Mouse (Mus musculus) stomach, postnatal 0 days (tissue): ENCODE results near the gene Glb1. TPM values are rescaled to one million over a fixed set of nuclear protein-coding genes. Genes with fewer than 3 reads are reported as not detected.
"Not testable (repeated sequence)": the region's sequence is repeated elsewhere in the genome, so short reads cannot be mapped to it uniquely, and the experiment has no call there.

Experiments
- ATAC-seq: fragments of 200-750 bp; cut with Nextera tagmentation; 2 replicates; pipeline ENCODE4 v1.8.0; 2017; ENCODE audit not compliant: low FRiP score, low TSS enrichment
- DNase-seq: peaks from one replicate; pipeline ENCODE4 v3.0.0-alpha.2; 2016; ENCODE audit warnings: low spot score
- H3K27ac ChIP-seq: fragments of 300-500 bp; sonication (generic); replicated peaks from 2 replicates; pipeline ENCODE4 v1.5.1; 2014; ENCODE audit warnings: mild to moderate bottlenecking, control low read depth
- H3K27me3 ChIP-seq: fragments of 300-500 bp; sonication (generic); 2 replicates; pipeline ENCODE4 v1.6.1; 2014; ENCODE audit warnings: low read length; ENCODE audit not compliant: control insufficient read depth, insufficient read depth
- H3K36me3 ChIP-seq: fragments of 300-500 bp; sonication (generic); 2 replicates; pipeline ENCODE4 v1.6.1; 2014; ENCODE audit warnings: low read length, mixed read lengths; ENCODE audit not compliant: control insufficient read depth, insufficient read depth
- H3K4me1 ChIP-seq: fragments of 300-500 bp; sonication (generic); replicated peaks from 2 replicates; pipeline ENCODE4 v1.6.1; 2014; ENCODE audit warnings: antibody characterized with exemption; ENCODE audit not compliant: control insufficient read depth, insufficient read depth
- H3K4me2 ChIP-seq: fragments of 300-500 bp; sonication (generic); replicated peaks from 2 replicates; pipeline ENCODE4 v1.6.1; 2014; ENCODE audit warnings: low read depth, mild to moderate bottlenecking, control low read depth, moderate library complexity
- H3K4me3 ChIP-seq: fragments of 300-500 bp; sonication (generic); 2 replicates; pipeline ENCODE4 v1.5.1; 2014; ENCODE audit warnings: low read depth, low read length, control low read depth
- H3K9ac ChIP-seq: fragments of 300-500 bp; sonication (generic); 2 replicates; pipeline ENCODE4 v1.6.1; 2014; ENCODE audit warnings: mild to moderate bottlenecking, low read length, control low read depth, mixed read lengths
- H3K9me3 ChIP-seq: fragments of 300-500 bp; sonication (generic); 2 replicates; pipeline ENCODE4 v1.6.1; 2016; ENCODE audit warnings: low read length; ENCODE audit not compliant: control insufficient read depth
- CTCF ChIP-seq: IDR thresholded peaks from 2 replicates; pipeline ENCODE4 v1.5.1; 2016; ENCODE audit warnings: antibody characterized with exemption, low read depth, mild to moderate bottlenecking, moderate library complexity
- EP300 ChIP-seq: optimal IDR thresholded peaks from 2 replicates; pipeline ENCODE3; 2016; ENCODE audit warnings: antibody characterized with exemption
- WGBS: fragments of 180-500 bp; shearing (Covaris S2); extraction: QIAGEN DNeasy Blood & Tissue Kit; methylation state at CpG from one replicate; pipeline ENCODE4 v1.1.7; 2014; 5-methylcytosine and 5-hydroxymethylcytosine counted together
- polyA plus RNA-seq: library from polyadenylated mRNA; unstranded; fragments of >200 nt; fragmentation: Nextera tagmentation; extraction: Ambion mirVana; gene quantifications from 2 replicates; pipeline ENCODE4 v1.2.1, GENCODE M21; 2015

Gene Glb1
- polyA plus RNA-seq, 1 experiment from 2014 or later, result 28.2 TPM

GRCm38 (mm10) chr9:114507421-114507820, 106.5 kb downstream of the Glb1 start:
- DNase-seq, result no peak
- H3K4me3 ChIP-seq, result no peak overlapping the region
- 88% methylated on average over 9 of the region's 9 CpGs for WGBS
- H3K27me3 ChIP-seq, result no peaks in the 10 kb centered on the region
- no peak overlapping the region for H3K27ac ChIP-seq
- H3K9ac ChIP-seq, result no peak overlapping the region
- no peak for TF ChIP-seq CTCF
- no peak for TF ChIP-seq EP300
- H3K4me1 ChIP-seq, result no peaks in the 10 kb centered on the region
- no peak overlapping the region for H3K4me2 ChIP-seq
- H3K9me3 ChIP-seq, result no peaks in the 10 kb centered on the region
- ATAC-seq, result no peak
- H3K36me3 ChIP-seq, result 0 out of 2 replicates have a peak, but pooled peaks cover under 1% of the 10 kb centered on the region

GRCm38 (mm10) chr9:114509785-114510184, 108.9 kb downstream of the Glb1 start:
- Histone ChIP-seq H3K4me3 (no peak overlapping the region), H3K9ac (no peak overlapping the region), H3K4me1 (no peaks in the 10 kb centered on the region), H3K4me2 (no peak overlapping the region), H3K36me3 (0 out of 2 replicates have a peak, but pooled peaks cover 4% of the 10 kb centered on the region), H3K27ac (no peak overlapping the region), H3K27me3 (no peaks in the 10 kb centered on the region), H3K9me3 (peaks cover 11% of the 10 kb centered on the region)
- ATAC-seq (no peak), DNase-seq (no peak)
- 90% methylated on average over 9 of the region's 9 CpGs for WGBS
- no peak for TF ChIP-seq EP300
- no peak for TF ChIP-seq CTCF

DNA sequence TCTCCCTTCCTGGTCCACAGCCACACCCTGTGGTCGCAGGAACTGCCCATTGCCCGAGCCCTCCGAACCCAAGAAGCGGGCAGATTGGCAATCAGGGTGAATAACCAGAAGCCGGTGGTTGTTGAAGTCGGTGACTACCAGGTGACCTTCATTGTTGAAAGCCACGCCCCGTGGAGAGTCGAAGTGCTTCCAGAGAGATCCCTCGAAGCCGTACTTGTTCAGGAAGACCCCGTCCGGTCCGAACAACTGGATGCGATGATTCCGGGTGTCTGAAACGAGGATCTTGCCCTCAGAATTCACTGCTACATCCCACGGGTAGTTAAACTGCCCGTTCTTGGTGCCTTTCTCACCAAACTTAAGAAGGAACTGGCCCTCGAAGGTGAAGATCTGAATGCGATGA, 112.0 kb downstream of the Glb1 start:
- DNase-seq (no peak), ATAC-seq (no peak)
- Histone ChIP-seq H3K27me3 (no peaks in the 10 kb centered on the region), H3K4me2 (no peak overlapping the region), H3K4me1 (no peaks in the 10 kb centered on the region), H3K4me3 (no peak overlapping the region), H3K9me3 (peaks cover 11% of the 10 kb centered on the region), H3K27ac (no peak overlapping the region), H3K9ac (no peak overlapping the region), H3K36me3 (0 out of 2 replicates have a peak, but pooled peaks cover 4% of the 10 kb centered on the region)
- TF ChIP-seq EP300 (no peak), CTCF (no peak)
- WGBS, result 98% methylated on average over 21 of the region's 21 CpGs

GRCm38 (mm10) chr9:114515364-114515763, 114.5 kb downstream of the Glb1 start, which contains the start of gene C130032M10Rik:
TSS of gene C130032M10Rik (plus strand) at chr9:114515697.
- H3K36me3 ChIP-seq, result 0 out of 2 replicates have a peak, but pooled peaks cover 4% of the 10 kb centered on the region
- no peaks in the 10 kb centered on the region for H3K4me1 ChIP-seq
- ATAC-seq, result no peak
- peaks cover 11% of the 10 kb centered on the region for H3K9me3 ChIP-seq
- WGBS, result 58% methylated on average over 11 of the region's 11 CpGs
- H3K9ac ChIP-seq, result no peak within 1 kb of the TSS
- no peak within 1 kb of the TSS for H3K4me2 ChIP-seq
- H3K27me3 ChIP-seq, result no peaks in the 10 kb centered on the region
- H3K27ac ChIP-seq, result no peak within 1 kb of the TSS
- TF ChIP-seq EP300 (no peak), CTCF (no peak)
- no peak for DNase-seq
- no peak within 1 kb of the TSS for H3K4me3 ChIP-seq

DNA sequence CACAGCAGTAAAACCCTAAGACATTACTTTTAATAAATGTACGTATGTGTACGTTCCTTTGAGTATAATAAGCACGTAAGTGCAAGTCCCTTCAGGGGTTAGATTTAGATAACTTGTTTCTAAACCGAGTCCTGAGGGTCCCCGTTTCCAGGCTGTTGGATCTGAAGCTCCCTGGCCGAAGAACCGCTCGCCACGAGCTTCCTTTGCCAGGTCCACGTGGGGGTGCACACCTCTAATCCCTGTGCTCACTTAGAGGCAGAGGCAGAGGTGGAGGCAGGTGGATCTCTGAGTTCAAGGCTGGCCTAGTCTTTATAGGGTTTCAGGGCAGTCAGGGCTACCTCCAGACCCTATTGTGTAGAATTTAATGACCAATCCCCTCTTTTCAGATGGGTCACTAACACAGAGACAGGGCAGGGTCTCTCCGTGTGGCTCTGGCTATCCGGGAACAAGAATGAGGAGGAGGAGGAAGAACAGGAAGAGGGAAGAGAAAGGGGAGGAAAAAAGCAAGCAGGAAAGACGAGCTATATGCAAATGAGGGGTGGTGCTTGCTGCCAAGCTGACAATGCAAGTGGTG, 117.1 kb downstream of the Glb1 start:
- Histone ChIP-seq H3K36me3 (0 out of 2 replicates have a peak, but pooled peaks cover 2% of the 10 kb centered on the region), H3K4me3 (no peak overlapping the region), H3K4me1 (no peaks in the 10 kb centered on the region), H3K27me3 (no peaks in the 10 kb centered on the region), H3K4me2 (no peak overlapping the region), H3K9me3 (peaks cover 7% of the 10 kb centered on the region), H3K27ac (no peak overlapping the region), H3K9ac (no peak overlapping the region)
- DNase-seq (no peak), ATAC-seq (no peak)
- 74% methylated on average over 13 of the region's 13 CpGs for WGBS
- TF ChIP-seq EP300 (no peak), CTCF (no peak)

- TF ChIP-seq EP300, result no peak
- TF ChIP-seq CTCF, result peak; percentile 63
- Histone ChIP-seq H3K27ac (no peak overlapping the region), H3K27me3 (no peaks in the 10 kb centered on the region), H3K4me1 (no peaks in the 10 kb centered on the region), H3K9me3 (no peaks in the 10 kb centered on the region), H3K36me3 (no peaks in the 10 kb centered on the region), H3K4me2 (no peak overlapping the region), H3K4me3 (no peak overlapping the region), H3K9ac (no peak overlapping the region)
- WGBS, result 56% methylated on average over 9 of the region's 9 CpGs
- ATAC-seq, result no peak
- DNase-seq, result no peak
Measured at GRCm38 (mm10) chr9:114518812-114519477, 118.1 kb downstream of the Glb1 start.

- H3K27me3 ChIP-seq, H3K9ac ChIP-seq, ATAC-seq, H3K4me3 ChIP-seq, H3K36me3 ChIP-seq, DNase-seq, H3K4me1 ChIP-seq, H3K9me3 ChIP-seq, H3K27ac ChIP-seq, H3K4me2 ChIP-seq: not testable (repeated sequence)
- 67% methylated on average over 4 of the region's 4 CpGs for WGBS
Measured at GRCm38 (mm10) chr9:114520529-114520928, 119.7 kb downstream of the Glb1 start.
